Mouse (Mus musculus) fibroblast of lung, adult 2 months (primary cell): ENCODE measurements around the gene Mydgf.

Experiments
- DNase-seq: peaks from one replicate; pipeline ENCODE4 v3.0.0-alpha.2; 2011; ENCODE audit warnings: low read depth

Mydgf gene

DNA sequence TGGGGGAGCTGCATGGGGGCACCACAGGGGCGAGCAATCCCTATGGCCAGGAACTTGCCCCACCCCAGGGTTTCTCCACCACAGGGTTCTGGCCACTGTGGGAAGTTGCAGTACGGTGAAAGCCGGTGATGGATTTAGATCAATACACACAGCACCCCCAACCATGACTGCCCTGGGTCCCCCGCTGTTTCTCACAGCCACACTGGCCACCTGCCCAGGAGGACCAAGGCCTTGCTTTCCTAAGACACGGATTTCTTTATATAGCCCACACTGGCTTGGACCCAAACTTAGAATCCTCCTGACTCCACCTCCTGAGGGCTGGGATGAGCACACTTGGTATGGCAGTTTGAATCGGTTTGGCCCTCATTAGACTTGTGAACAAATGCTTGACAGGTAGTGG lies 7.5 kb upstream of the Mydgf start:
- DNase-seq = no peak

DNA sequence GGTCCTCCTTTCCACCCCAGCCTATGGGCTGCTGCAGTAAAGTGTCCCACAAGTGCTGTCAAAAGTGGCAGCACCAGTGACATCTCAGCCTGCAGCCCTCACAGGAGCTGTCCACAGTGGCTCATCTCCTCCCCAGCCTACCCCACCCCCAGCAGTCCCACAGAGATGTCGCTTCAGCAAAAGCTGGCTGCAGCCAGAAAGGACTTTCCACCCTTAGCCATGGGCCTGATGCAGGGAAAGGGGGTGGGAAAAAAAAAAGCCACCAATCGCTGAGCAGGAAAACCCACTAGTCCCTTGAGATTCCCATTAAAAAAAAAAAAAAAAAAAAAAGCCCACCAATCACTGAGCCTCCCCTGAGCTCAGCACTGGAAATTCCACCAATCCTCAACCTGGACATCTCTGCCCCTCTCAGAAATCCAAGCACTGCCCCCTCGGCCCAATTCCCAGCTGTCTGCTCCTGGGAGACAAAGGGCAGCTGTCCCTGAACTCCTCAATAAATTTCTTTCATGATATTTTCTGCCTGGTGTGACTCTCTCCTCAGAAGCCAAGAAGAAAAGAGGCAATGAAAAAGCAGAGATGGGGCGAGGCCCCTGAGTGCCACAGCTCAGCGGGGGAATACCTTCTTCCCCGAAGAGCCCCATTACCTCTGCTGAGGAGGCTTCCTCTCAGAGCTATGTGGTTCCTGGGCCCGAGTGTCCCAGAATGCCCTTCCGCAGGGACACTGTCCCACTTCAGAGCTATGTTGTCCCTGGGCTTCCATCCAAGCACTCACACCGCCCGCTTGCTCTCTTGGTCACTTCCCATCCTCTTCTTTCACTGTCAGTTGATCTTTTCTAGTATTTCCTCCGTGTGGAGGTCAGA lies 1.8 kb upstream of the Mydgf start:
- DNase-seq = no peak

DNA sequence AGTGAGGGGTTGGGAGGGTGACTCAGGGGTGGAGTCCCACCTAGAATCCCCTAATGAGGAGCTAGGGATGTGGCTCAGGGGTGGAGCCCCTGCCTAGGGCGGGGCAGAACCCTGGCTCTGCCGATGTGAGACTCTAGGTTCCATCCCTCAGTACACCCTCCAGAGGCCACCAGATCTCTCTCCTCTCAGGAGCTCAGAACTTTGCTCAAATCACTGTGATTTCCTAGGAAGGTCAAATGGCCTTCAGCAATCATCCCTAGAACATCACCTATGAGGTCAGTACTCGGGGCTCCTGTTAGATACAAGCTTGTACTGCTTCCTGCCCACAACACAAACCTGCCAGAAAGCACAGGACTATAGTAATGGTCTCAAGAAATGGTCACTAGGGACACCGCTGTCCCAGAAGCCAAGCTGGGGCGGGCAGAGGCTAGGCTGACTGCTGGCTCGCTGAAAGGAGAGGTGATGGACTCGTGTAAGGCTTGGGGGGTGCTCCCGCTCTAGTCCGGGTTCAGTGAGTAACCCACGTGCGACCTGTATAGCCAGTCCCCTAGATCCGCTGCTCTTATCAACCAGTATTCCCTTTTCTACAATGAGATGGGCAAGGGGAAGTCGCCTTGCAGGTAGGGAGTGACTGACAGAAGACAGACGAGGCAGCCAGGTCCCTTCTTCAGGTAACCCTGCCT lies 604 bp downstream of the Mydgf start:
- no peak for DNase-seq

DNA sequence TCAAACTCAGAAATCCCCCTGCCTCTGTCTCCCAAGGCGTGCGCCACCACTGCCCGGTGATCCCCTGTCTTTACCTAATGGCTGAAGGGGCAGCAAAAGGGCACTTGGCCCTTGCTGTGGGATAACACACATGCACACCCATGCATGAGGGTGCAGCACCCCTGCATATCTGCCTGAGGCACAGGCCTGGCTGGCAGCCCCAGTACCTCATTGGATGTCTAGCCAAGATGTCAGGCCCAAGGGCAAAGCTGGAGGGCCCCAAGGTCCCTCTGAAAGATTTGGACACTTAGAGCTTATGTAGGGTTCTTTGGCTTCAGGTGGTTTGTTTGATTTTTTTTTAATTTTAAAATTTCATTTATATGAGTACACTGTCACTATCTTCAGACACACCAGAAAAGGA lies 8.3 kb downstream of the Mydgf start:
- DNase-seq = no peak

DNA sequence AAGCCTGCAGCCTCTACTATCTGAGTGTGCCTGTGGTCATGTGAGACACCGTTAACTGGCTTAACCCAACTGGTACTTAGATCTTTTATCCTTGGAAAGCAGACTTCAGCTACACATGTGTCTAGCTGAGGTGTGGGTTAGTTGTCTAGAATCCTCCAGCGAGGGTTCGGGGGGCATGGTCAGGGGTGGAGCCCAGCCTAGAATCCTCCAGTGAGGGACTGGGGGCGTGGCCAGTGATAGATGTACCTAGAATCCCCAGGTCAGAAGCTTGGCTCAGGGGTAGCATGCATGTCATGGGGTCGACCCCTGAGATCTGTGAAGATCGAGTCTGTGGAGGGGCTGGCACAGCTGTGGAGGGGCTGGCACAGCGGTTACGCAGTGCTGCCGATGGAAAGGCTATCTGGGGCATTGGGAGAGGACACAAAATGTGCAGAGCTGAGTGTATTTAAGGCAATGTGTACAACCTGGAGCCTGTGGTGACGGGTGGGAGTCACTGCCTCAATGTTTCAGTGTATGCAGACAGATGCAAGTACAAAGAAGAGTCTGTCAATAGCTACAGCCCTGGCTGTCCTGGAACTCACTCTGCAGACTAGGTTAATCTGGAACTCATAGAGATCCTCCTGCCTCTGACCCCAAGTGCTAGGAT lies 10.2 kb downstream of the Mydgf start:
- DNase-seq = no peak

DNA sequence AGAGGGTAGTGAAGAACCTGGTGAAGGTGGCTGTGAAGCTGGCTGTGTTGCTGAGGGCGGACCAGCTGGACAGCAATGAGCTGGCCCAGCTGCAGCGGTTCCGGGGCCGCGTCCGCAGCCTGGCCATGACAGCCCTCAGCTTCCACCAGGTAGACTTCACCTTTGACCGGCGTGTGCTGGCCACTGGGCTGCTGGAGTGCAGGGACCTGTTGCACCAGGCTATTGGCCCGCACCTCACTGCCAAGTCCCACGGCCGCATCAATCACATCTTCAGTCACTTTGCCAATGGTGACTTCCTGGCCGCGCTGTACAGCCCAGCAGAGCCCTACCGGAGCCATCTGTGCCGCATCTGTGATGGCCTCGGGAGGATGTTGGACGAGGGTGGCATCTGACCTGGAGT lies 11.8 kb downstream of the Mydgf start:
- DNase-seq = no peak

DNA sequence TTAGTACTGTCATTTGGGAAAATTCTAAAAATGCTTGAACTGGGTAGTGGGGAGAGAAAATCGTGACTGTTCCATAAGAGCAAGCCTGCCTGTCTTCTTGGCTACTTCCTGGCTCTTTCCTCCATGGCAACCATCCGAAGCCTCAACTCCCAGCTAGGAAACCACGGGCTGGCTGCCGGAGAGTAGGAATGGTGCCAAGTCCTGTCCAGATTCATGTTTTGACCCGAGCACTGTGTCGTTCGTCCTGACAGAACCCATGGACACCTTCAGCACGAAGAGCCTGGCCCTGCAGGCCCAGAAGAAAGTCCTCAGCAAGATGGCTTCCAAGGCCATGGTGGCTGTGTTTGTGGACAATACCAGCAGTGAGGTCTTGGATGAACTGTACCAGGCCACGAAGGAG lies 12.3 kb downstream of the Mydgf start:
- no peak for DNase-seq

DNA sequence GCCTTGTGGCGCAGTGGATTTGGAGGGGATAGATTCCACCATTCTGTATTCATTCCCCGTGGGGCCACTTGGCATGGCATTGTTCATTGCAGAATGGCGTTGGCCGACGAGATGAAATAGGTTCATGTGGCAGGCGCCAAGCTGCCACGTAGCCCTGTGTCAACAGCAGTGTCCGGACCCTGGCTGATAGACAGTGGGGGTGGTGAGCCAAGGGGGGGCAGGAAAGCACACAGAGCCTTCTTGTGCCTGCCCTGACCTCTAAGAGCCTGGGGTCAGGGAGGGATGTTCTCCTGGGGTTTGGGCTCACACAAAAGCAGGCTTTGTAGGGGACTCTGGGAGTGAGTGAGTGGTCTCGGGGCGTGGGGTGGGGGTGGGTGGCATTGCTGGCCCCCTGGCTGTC lies 13.1 kb downstream of the Mydgf start:
- DNase-seq = no peak

DNA sequence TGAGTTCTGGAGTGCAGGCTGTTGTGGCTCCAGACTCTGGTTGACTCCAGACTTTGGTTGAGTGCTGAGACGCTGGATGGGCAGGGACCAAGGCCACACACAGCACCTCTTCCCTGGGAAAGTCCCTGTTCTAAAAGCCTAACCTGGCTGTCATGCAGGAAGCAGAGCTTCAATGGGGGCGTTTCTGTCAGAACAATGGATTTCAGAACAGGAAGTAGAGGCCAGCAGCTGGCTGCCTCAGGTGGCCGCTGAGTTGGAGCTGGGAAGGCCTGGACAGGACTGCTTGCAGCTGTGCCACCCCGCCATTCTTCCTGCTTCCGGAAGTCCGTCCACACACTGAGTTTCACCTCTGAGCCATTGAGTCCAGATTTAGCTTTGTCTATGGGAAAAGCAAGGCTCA lies 13.9 kb downstream of the Mydgf start:
- DNase-seq = no peak

DNA sequence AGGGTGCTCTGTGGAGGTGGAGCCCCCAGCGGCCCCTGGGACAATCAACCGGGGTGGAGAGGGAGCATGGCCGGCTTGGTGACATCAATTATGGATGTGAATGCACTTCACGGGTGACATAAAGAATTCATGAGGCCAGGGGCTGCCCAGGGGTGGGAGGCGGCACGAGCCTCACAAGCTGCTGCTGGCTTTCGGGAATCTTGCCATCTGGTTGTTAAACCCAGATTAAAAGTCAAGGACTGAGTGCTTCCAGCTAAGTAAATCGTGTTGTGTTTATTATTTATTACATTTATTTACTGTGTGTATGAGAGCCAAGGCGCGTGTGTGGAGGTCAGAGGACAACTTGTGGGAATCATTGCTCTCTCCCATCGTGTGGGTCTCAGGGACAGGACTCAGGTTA lies 18.0 kb downstream of the Mydgf start:
- no peak for DNase-seq

DNA sequence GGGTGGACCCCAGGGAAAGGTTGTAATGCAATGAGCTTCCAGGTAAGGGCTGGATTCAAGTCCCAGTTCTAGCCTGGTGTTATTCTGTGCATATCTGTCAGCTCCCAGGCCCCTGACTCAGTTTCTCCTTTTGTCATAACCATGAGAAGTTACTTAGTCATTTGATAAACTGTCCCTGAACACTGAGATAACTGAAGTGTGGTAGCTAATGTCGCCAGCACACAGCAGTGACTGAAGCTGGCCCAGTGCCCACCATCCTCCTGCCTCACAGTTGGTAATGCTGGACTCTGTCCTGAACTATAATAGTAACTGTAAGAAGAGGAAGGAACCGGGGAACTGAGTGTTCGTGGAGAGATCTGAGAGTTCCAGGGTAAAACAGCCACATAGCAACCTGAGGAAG lies 19.2 kb downstream of the Mydgf start:
- no peak for DNase-seq

DNA sequence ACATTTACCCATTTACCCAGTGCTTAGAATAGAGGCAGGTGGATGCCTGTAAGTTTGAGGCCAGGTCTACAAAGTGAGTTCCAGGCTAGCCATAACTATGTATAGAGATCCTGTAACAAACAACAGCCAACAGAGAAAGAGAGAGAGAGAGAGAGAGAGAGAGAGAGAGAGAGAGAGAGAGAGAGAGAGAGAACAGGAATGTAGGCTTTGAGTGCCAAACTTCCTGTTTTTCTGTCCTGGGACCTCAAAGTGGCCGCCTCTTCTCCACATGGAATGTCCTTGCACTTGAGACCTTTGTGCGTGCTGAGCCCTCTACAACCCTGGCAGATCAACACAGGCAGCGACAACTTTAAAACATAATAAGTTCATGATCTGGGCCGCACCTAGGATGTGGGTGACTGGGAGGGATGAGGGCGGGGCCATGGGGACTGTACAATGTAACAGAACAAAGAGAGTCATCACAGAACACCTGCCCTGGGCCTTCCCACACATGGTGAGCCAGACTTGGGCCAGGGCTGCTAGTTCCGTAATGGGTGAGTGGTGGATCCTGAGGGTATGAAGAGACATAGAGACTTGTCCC lies 20.1 kb downstream of the Mydgf start:
- no peak for DNase-seq

DNA sequence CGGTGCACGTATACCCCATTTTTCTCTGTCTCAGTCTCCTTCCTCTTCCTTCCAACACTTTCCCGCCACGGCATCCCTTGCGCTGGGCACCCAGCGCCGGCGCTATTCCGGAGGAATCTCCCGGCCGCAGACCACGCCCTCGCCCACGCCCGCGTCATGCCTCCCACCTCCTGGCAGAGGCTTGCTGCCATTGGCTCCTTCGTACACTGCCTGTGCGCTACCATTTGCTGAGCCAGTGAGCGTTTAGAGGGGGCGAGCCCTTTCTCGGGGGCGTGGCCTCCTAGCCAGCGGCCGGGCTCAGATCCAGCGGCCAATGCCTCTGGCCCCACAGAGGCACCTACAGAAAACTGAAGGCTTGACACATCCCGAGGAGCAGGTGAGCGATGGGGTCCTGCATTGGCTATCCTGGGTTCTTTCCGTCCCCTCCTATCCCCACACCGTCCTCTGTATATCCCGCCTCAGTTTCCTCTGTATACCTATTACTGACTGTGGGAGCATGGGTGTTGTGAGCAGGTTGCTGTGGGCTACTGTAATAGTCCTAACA lies 21.4 kb downstream of the Mydgf start, which contains the start of gene Tnfaip8l1:
Tnfaip8l1 (plus strand) TSS at position 247 of the 544 bp plus-strand sequence.
- DNase-seq = peak; percentile 76

DNA sequence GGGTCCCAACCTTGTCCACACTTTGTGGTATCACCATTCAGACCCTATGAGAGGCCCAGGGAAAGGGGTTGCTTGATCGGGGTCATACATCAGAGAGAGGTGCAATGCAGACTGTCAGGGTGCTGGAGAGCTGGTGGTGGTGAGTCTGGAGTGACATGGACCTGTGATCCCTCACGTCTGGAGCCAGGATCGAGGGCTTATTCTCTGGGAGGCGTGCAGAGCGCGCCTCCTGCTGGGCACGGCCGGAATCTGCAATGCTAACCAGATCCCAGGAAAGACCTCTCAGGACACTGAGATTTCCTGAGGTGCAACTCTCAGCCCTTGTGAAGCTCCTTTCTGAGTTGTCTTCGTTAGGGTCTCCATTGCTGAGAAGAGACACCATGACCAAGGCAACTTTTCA lies 24.0 kb downstream of the Mydgf start:
- peak; percentile 22 for DNase-seq

DNA sequence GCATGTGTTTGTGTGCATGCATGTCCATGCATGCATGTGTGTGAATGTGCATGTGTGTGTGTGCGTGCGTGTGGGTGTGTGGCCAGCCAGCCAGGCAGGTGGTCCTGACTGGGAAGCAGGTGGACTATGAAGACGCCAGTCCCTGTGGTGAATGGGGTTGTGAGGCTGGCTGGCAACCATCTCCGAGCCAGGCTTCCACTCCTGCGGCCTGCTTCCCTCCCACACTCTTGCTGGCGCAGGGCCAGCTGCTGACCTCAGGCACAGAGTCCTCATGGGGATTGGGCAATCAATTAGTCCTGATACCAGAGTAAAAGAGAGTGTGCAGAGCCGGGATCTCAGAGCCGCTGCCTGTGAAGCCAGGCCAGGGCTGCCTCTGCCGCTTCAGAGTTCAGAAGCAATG lies 30.1 kb downstream of the Mydgf start:
- peak; percentile 54 for DNase-seq

DNA sequence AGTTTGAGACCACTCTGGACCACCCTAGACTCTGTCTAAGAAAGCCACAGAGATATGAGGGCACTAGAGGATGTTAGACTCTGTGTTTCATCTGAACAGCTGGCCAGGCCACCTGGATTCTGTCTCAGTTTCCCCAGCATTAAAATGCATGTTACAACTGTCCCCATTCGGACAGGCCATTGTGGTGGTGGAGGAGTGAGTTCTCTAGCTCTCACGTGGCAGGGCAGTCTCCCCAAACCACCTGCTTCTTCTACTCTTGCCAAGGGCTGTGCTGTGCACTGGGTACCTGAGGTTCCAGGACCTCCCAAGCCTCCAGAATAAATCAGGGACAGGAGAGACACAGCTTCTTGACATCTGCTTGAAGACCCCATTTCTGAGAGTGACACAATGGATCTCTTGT lies 33.8 kb downstream of the Mydgf start:
- DNase-seq = no peak

DNA sequence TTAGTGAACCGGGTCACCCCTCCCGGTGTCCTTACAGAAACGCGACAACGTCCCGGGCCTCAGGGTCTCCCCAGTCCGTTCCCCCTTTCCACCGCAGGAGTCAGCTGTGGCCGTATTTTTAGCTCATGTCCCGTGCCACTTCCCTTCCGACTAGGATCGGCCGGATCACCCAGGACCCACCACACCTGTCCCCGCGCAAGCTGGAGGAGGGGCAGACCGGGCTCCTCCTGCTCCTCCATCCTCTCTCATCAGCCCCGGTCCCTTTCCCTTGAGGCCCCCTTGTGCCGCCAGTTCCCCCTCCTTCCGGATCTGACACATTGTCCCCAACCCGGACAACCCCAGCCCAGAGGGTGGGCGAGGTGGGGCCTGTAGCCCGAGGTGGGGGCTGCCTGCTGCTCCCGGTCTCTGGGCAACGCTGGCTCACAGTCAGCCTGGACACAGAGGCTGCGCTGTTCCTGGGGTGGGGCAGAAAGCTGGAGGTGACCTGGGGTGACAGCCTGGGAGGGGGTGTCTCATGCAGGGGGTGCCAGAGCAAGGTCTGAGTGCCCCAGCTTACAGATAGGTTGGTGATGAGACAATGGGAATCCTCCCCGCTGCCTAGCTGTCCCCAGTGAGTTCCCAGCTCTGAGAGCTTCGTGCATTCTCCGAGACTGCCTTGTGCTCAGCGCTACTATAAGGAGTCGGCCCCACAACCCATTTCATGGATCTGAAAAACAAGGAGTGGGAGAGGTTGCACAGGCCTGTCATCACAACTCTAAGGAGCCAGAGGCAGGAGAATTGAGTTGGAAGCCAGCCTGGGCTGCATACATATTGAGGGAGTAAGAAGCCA lies 34.7 kb downstream of the Mydgf start:
- DNase-seq = no peak

DNA sequence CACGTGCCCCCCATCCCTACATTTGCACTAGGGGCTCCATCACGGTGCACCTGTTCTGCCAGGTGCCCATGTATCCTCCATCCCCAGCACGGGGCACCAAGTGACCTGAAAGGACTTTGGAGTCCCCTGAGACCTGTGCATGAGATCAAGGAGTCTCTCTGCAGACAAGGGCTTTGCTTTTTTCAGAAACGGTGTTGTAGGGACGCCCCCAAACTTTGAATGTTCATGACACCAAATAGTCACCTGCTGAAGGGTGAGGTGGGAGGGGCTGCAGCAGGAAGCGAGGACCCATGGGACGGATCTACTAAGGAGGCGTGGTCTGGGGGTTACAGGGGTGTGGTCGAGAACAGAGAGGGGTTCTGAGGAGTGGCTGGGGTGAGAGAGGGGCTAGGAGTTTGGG lies 35.4 kb downstream of the Mydgf start:
- DNase-seq = no peak

DNA sequence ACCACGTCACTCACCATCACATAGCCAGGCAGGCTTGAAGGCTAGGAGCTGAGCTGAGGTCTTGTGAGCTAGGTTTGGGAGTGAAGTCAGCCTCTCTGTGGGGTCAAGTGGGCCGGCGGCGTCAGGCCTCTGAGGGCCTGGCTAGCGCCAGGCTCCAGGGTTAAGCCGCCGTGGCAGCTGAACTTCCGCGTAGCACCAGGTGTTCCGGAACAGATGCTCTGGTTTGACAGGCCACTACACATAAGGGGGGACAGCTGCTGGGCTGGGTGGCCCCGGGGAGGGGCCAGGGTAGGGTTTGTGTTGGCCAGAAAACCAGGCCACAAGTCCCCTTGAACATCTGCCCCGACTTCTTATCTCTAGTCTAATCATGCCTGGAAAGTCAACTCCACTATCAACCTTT lies 36.3 kb downstream of the Mydgf start:
- no peak for DNase-seq

DNA sequence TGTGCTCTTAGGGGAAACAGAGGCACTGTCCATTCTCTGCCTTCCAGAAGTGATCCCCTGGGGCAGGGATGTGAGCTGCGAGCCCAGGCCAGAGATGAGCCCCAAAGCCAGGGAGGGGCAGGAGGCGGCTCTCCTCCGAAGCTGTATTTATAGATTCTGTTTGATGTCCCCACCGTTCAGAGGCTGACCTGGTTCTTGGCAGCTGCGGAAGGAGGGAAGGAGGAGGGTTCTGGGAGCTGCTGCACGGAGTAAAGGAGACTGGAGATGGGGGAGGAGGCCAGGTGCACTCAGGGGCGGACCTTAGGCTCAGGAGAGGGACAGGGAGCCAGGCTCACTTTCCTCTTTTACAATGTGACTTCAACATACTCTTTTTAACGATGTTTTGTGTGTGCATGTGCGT lies 37.6 kb downstream of the Mydgf start:
- no peak for DNase-seq

DNA sequence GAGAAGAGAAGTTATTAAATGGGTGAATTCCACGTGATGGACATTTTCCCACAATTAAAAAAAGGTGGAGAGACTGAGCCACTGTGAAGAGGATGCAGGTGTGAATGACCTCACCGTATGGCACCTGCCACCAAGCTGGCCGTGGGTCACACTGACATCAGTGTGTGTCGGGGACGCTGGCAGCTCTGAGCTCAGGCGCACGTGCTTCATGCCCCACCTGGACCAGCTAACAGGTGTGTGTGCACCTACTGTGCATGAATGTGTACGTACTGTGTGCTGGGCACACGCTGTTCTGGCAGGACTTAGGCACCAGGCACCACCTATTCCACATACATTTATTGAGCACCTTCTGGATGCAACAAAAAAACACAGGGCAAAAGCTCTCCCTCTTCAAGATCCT lies 39.2 kb downstream of the Mydgf start:
- DNase-seq = no peak
